Mouse (Mus musculus): Measurements from ENCODE around the gene 2310061I04Rik.

2310061I04Rik gene

GRCm38 (mm10) chr17:35870884-35871696, 26.1 kb downstream of the 2310061I04Rik start:
- DNase-seq (ENCODE audit: low read depth in 2 of 2, low spot score in 2 of 2) = peak; percentile 60 to 79

- peak; percentile 62 to 75 for DNase-seq (ENCODE audit: low read depth in 2 of 2, low spot score in 2 of 2)
These were observed 26.9 kb downstream of the 2310061I04Rik start for GRCm38 (mm10) chr17:35870151-35870883.

DNA sequence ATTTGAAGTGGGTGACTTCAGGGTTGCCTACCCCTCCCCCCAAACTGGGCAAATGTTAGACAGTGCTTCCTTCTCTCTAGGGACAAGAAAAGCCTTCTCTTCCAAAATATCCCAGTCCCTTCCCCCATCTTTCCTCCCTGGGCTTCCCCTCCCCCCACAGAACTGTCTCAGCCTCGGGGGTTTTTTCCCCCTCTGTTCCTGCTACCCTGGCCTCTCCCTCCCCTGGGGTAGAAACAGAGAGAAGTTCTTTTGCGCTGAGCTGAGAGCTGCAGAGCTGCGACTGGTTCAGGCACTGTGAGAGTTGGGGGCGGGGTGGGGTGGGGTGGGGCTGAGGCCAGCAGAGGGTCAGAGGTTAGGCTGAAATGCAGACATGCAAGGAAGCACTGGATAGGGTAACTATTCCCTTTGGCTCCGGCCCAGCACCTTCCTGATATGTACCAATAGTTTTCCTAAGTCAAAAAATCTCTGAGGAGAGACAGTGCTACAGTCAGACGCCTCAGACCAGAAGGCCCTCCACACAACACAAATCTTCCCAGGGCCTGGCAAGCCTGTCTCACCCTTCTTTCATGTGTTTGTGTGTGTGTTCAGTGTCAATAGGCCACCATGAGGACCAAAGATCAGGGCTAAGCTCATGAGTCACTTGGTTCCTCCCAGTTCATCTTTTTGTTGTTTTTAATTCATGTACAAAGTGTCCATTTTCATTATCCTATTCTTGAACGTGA, 27.7 kb downstream of the 2310061I04Rik start:
- DNase-seq (ENCODE audit: low read depth in 2 of 2, low spot score in 2 of 2) = no peak

DNA sequence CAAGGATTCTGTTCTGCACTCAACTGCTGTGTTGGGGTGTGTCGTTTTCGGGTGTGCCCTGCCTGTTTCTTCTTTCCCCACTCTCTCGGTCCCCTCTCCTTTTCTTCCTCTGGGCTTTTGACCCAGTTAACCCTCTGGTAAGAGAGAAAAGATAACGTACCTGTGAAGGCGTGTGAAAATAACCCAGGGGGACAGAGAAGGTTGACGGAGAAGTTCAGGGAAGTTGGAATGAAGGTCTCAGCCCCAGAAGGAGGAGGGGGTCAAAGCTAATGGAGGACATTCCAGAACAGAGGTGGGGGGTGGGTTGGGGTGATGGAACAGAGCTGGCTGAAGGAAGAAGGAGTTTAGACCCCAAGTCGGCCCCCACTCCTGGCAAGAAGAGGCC, 28.3 kb downstream of the 2310061I04Rik start:
- no peak for DNase-seq (ENCODE audit: low read depth in 2 of 2, low spot score in 2 of 2)

- peak in 1 of 2 experiments; percentile 31 for DNase-seq (ENCODE audit: low read depth in 2 of 2, low spot score in 2 of 2)
These were observed 28.9 kb downstream of the 2310061I04Rik start for GRCm38 (mm10) chr17:35868165-35868820.

GRCm38 (mm10) chr17:35866911-35867890, 30.0 kb downstream of the 2310061I04Rik start:
- DNase-seq (ENCODE audit: low read depth in 2 of 2, low spot score in 2 of 2) = peak in 1 of 2 experiments; percentile 22

DNA sequence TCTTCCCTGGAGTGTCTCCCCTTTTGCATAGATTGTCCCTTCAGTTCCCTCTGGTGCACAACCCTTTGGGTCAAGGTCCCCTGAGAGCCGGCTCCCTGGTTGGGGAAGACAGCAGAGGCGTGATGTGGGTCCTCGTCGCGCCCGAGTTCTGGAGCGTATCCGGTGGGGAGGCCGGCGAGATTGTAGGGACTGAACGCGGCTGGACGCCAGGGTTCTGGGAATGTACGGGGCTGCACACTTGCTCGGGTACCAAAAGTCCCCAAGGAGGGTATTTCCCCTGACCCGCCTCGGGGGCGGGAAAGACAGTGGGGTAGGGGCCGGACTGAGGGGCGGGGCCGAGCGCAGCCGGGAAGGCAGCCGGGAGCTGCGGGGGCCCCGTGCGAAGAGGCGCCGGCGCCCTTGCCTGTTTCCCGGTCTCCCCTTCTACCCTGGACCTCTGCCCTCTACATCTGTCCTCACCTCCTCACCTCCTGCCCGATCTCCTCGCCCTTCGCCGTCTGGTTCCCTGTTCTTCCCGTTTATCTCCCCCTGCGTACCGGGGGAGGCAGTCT, 30.9 kb downstream of the 2310061I04Rik start:
- DNase-seq (ENCODE audit: low read depth in 2 of 2, low spot score in 2 of 2) = peak in 1 of 2 experiments; percentile 14

GRCm38 (mm10) chr17:35865481-35866280, 31.6 kb downstream of the 2310061I04Rik start, which contains the start of gene Ppp1r18:
Ppp1r18 (plus strand) TSS chr17:35865593.
- DNase-seq (ENCODE audit: low read depth in 2 of 2, low spot score in 2 of 2) = no peak

GRCm38 (mm10) chr17:35864832-35865353, 32.3 kb downstream of the 2310061I04Rik start:
- DNase-seq (ENCODE audit: low read depth in 2 of 2, low spot score in 2 of 2) = no peak

DNA sequence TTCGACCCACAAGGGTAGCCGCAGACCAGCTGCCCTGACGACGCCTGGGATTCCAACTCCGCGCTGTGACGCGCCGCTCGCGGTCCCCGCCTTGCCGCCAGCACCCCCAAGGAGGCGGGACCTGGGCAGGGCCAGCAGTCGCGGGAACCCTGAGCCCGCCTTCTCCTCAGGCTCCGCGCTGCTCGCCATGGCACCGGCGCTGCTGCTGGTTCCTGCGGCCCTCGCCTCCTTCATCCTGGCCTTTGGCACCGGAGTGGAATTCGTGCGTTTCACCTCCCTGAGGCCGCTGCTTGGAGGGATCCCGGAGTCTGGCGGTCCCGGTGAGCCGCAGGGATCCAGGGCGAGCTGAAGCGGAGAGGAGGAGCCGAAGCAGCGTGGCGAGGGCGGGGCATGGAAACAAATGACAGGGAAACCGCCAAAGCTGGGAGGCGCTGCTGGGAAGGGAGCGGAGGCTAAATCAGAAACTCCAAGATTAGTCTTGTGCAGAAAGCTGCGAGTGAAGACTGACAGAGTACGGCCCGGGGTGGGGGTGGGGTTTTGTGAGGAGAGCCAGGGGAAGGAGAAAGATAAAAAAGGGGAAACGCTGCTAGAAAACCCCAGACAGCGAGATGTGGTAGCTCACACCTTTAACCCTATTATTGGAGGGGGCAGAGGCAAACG, 35.9 kb downstream of the 2310061I04Rik start, which contains the start of gene Nrm:
Nrm (plus strand) TSS at position 121 of the 660 bp plus-strand sequence.
- DNase-seq (ENCODE audit: low read depth in 2 of 2, low spot score in 2 of 2) = peak; percentile 79 to 85

DNA sequence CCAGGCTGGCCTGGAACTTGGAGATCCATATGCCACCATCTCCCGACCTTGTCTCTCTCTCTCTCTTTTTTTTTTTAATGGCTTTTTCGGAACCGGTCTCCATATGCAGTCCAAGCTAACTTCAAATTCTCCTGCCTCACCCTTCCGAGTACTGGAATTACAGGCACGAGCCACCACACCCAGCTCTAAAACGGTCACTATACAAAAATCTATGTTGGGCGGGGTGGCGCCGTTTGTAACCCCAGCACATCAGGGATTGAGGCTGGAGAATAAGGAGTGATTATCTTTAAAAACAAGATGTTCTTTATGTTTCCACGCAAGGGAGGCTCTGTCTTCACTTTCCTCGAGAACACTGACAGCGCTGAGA, 36.4 kb downstream of the 2310061I04Rik start:
- no peak for DNase-seq (ENCODE audit: low read depth in 2 of 2, low spot score in 2 of 2)

GRCm38 (mm10) chr17:35859835-35860234, 37.4 kb downstream of the 2310061I04Rik start:
- DNase-seq (ENCODE audit: low read depth in 2 of 2, low spot score in 2 of 2) = no peak

DNA sequence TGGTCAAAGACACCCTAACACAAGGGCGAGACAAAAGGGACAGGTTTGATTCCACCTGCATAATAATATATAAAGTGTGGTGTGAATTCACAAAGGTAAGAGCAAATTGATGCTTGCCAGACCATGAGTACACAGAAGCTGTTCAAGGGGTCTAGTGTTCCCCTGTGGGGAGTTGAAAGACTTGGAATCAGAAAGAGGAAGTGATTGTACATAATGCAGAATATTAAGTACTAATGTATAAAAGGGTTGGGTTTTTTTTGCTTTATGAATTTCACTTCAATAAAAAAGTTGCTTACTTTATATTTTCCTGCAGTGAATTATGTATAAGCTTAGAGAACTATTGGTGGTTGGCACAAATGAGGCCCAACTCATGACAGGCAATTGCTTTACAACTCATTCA, 37.9 kb downstream of the 2310061I04Rik start:
- no peak for DNase-seq (ENCODE audit: low read depth in 2 of 2, low spot score in 2 of 2)

GRCm38 (mm10) chr17:35850974-35851373, 46.3 kb downstream of the 2310061I04Rik start:
- DNase-seq (ENCODE audit: low read depth in 2 of 2, low spot score in 2 of 2) = no peak

DNA sequence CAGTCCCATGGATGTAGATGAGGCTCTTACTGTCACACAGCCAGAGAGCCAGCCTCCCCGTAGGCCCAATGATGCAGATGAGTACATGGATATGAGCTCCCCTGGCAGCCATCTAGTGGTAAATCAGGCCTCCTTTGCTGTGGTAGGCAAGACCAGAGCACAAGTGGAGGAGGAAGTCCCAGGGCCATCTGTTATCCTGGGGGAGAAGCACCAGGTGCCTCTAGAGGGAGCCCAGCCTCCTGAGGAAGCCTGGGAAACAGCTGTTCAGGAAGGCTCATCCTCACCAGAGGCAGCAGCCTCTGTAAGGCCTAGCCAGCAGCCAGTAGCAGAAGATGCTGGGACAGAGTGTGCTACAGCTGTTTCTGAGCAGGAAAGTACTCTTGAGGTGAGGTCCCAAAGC, 49.1 kb downstream of the 2310061I04Rik start:
- no peak for DNase-seq (ENCODE audit: low read depth in 2 of 2, low spot score in 2 of 2)

DNA sequence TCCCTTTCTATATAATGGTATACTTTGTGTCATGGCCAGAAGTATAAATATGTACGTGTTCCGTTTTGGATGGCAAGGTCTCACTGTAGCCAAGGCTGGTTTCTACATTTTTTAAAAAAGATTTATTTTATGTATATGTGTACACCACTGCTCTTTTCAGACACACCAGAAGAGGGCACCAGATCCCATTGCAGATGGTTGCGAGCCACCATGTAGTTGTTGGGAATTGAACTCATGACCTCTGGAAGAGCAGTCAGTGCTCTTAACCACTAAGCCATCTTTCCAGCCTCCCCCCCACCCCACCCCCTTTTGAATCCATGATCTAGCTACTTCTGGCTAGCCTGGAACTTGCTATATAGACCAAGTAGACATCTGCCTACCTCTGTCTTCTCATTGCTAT, 53.7 kb downstream of the 2310061I04Rik start:
- DNase-seq (ENCODE audit: low read depth in 2 of 2, low spot score in 2 of 2) = no peak
